Mouse (Mus musculus) spleen, adult 2 months (tissue): ENCODE results near the gene Selenow. TPM values are rescaled to one million over a fixed set of nuclear protein-coding genes. Genes with fewer than 3 reads are reported as not detected.

Experiments
- DNase-seq, 2 experiments: peaks; one replicate each; pipeline versions ENCODE4 v3.0.0 to v3.0.0-alpha.2; 2012 to 2021; ENCODE audit warnings: low spot score in 2 of 2, low read depth in 1 of 2
- H3K27ac ChIP-seq: fragments of 200-500 bp; 2 replicates; pipeline ENCODE4 v1.5.1; 2012; ENCODE audit warnings: low read length, inconsistent platforms; ENCODE audit not compliant: insufficient read depth
- H3K27me3 ChIP-seq: fragments of 200-500 bp; 2 replicates; pipeline ENCODE4 v1.6.1; 2012; ENCODE audit warnings: mild to moderate bottlenecking, moderate library complexity, low read length, inconsistent platforms; ENCODE audit not compliant: control insufficient read depth, insufficient read depth
- H3K36me3 ChIP-seq: fragments of 200-500 bp; 2 replicates; pipeline ENCODE4 v1.6.1; 2012; ENCODE audit warnings: mild to moderate bottlenecking, low read length, inconsistent platforms; ENCODE audit not compliant: control insufficient read depth, insufficient read depth
- H3K4me1 ChIP-seq: fragments of 200-500 bp; 2 replicates; pipeline ENCODE4 v1.6.1; 2011; ENCODE audit warnings: inconsistent platforms; ENCODE audit not compliant: control insufficient read depth, insufficient read depth, insufficient read length
- H3K4me3 ChIP-seq: fragments of 200-500 bp; 2 replicates; pipeline ENCODE4 v1.5.1; 2011; ENCODE audit warnings: mild to moderate bottlenecking, inconsistent platforms; ENCODE audit not compliant: insufficient read depth, insufficient read length; ENCODE audit errors: extremely low read depth
- CTCF ChIP-seq: fragments of 200-500 bp; IDR thresholded peaks from 2 replicates; pipeline ENCODE4 v1.5.1; 2011; ENCODE audit warnings: mild to moderate bottlenecking, inconsistent platforms; ENCODE audit not compliant: insufficient read depth, insufficient read length, insufficient replicate concordance; ENCODE audit errors: extremely low read depth
- POLR2A ChIP-seq: fragments of 200-500 bp; IDR thresholded peaks from 2 replicates; pipeline ENCODE4 v1.6.1; 2011; ENCODE audit warnings: low read depth, low read length, inconsistent platforms
- WGBS: fragments of 180-500 bp; shearing (Covaris S2); methylation state at CpG from one replicate; pipeline ENCODE4 v1.1.7; 2018; 5-methylcytosine and 5-hydroxymethylcytosine counted together
- polyA plus RNA-seq: library from polyadenylated mRNA; depleted of rRNA; stranded (reverse); fragments of >200 nt; gene quantifications from 2 replicates; pipeline ENCODE4 v1.2.3, GENCODE M21; 2012; rRNA removed

The Selenow gene
- polyA plus RNA-seq, 1 experiment: 210 TPM

GRCm38 (mm10) chr7:15882317-15882716 is 39.9 kb downstream of the Selenow start, which contains the start of gene Crxos:
Crxos (plus strand) TSS chr7:15882617.
- 88% methylated on average over 2 of the region's 2 CpGs for WGBS
- no peaks in the 10 kb centered on the region for H3K4me1 ChIP-seq
- no peak for DNase-seq
- no peaks in the 10 kb centered on the region for H3K36me3 ChIP-seq
- H3K27me3 ChIP-seq: no peaks in the 10 kb centered on the region
- H3K4me3 ChIP-seq: no peak within 1 kb of the TSS
- H3K27ac ChIP-seq: no peak within 1 kb of the TSS
- TF ChIP-seq POLR2A (no peak), CTCF (no peak)

GRCm38 (mm10) chr7:15881831-15882230 is 40.4 kb downstream of the Selenow start:
- DNase-seq: no peak
- no peaks in the 10 kb centered on the region for H3K27me3 ChIP-seq
- TF ChIP-seq CTCF (no peak), POLR2A (no peak)
- H3K4me1 ChIP-seq: no peaks in the 10 kb centered on the region
- H3K27ac ChIP-seq: no peak overlapping the region
- H3K4me3 ChIP-seq: no peak overlapping the region
- no peaks in the 10 kb centered on the region for H3K36me3 ChIP-seq
- 68% methylated on average over 3 of the region's 3 CpGs for WGBS

- DNase-seq: no peak
- Histone ChIP-seq H3K27me3 (no peaks in the 10 kb centered on the region), H3K4me3 (no peak overlapping the region), H3K27ac (no peak overlapping the region), H3K4me1 (no peaks in the 10 kb centered on the region), H3K36me3 (no peaks in the 10 kb centered on the region)
- 35% methylated on average over 7 of the region's 7 CpGs for WGBS
- TF ChIP-seq POLR2A (no peak), CTCF (no peak)
Measured at GRCm38 (mm10) chr7:15881388-15881787, 40.8 kb downstream of the Selenow start.

- H3K4me3 ChIP-seq: no peak within 1 kb of the TSS
- no peak within 1 kb of the TSS for H3K27ac ChIP-seq
- 41% methylated on average over 4 of the region's 4 CpGs for WGBS
- no peaks in the 10 kb centered on the region for H3K36me3 ChIP-seq
- H3K27me3 ChIP-seq: no peaks in the 10 kb centered on the region
- no peaks in the 10 kb centered on the region for H3K4me1 ChIP-seq
- no peak for TF ChIP-seq CTCF
- no peak for TF ChIP-seq POLR2A
- DNase-seq: no peak
Measured at GRCm38 (mm10) chr7:15879756-15880155, 42.4 kb downstream of the Selenow start, which contains the start of gene Crx. Crx (minus strand) TSS chr7:15879968.

Other genes with a start within 250 kb of the Selenow start
- not detected in 2 replicates for gene Obox5, start 172.3 kb downstream of the Selenow start, polyA plus RNA-seq
- gene Obox6, start 82.7 kb downstream of the Selenow start, polyA plus RNA-seq: not detected in 2 replicates
- gene Crx, start 42.4 kb downstream of the Selenow start, polyA plus RNA-seq: not detected in 2 replicates
- not detected in 2 replicates for gene Crxos, start 39.8 kb downstream of the Selenow start, polyA plus RNA-seq
- 147 and 203 TPM in 2 replicates for gene Nop53, start 23.7 kb upstream of the Selenow start, polyA plus RNA-seq
- gene Ehd2, start 45.2 kb upstream of the Selenow start, polyA plus RNA-seq: 17.2 and 19.5 TPM in 2 replicates
- gene Bicra, start 125.5 kb upstream of the Selenow start, polyA plus RNA-seq: 40.4 and 50.6 TPM in 2 replicates
- 0.02 and 0.05 TPM in 2 replicates for gene Zfp541, start 139.4 kb upstream of the Selenow start, polyA plus RNA-seq
- gene Napa, start 176.1 kb upstream of the Selenow start, polyA plus RNA-seq: 150 and 151 TPM in 2 replicates
- 23.2 and 25.8 TPM in 2 replicates for gene Kptn, start 197.5 kb upstream of the Selenow start, polyA plus RNA-seq
- 1.2 and 2.5 TPM in 2 replicates for gene Slc8a2, start 207.4 kb upstream of the Selenow start, polyA plus RNA-seq